Mouse (Mus musculus): ENCODE results near the gene Rbbp8nl.

DNA sequence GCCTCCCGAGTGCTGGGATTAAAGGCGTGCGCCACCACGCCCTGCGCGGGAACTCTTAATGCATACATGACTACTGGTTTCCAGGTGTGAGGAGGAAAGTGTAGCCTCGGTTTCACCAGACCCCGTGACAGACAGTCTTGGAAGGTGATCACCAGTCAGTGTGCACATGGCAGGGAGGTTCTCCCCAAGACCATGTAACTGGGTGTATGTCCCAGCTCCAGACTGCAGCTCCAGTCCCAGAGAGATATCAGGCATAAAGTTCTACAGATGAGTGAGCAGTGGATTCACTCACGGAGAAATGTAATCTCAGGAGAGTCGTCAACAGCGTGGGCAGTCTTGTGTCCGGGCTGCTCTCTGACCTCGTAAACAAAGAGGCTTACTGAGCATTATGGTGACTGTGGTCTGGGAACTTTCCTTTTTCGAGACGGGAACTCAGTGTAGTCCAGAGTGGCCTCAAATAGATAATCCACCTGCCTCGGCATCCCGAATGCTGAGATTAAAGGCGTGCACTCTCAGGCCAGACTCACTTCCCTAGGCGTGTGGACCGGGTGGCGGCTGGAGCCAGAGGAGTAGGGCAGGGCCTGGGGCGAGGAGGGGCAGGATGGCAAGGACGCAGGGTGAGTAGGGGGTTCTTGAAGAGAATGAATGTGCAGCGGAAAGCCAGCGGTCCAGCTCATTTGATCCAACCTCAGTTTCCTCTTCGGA is 33.2 kb downstream of the Rbbp8nl start:
- TF ChIP-seq CTCF (IDR thresholded peaks at IDR 0.05; ENCODE audit: borderline replicate concordance, extremely low read depth, insufficient read depth, insufficient read length): no peak
- no peak for TF ChIP-seq POLR2A (IDR thresholded peaks at IDR 0.05; ENCODE audit: borderline replicate concordance, extremely low read depth, insufficient read depth, insufficient read length, poor library complexity, severe bottlenecking)
